Mouse (Mus musculus) frontal cortex, postnatal 36 days (tissue): ENCODE data around the gene Cdc14a.
"Not testable (repeated sequence)": the region's sequence is repeated elsewhere in the genome, so short reads cannot be mapped to it uniquely, and the experiment has no call there.

Experiments used
- DNase-seq, 2 experiments: peaks; one replicate each; pipeline ENCODE4 v3.0.0; 2022; ENCODE audit warnings: low spot score in 2 of 2

Cdc14a gene

DNA sequence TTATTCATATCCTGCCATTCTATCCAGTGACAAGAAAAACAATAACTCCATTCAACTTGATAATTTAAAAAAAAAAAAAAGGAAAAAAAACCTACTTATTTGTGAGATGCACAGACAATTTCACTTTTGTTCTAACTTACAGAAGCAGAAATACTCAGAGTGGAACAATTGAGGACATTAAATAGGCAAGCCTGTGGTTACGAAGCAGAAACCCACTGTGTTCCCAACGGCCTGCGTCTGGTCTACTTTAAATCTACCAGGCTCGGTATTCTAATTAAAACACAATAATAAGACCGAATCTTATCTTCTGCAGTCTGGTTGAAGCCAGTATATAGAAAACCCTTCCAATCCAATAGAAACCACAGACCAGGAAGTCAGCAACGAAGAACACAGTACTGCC is 50.6 kb downstream of the Cdc14a start:
- no peak for DNase-seq

- DNase-seq: no peak
Measured at GRCm38 (mm10) chr3:116368868-116369437, 54.9 kb downstream of the Cdc14a start.

DNA sequence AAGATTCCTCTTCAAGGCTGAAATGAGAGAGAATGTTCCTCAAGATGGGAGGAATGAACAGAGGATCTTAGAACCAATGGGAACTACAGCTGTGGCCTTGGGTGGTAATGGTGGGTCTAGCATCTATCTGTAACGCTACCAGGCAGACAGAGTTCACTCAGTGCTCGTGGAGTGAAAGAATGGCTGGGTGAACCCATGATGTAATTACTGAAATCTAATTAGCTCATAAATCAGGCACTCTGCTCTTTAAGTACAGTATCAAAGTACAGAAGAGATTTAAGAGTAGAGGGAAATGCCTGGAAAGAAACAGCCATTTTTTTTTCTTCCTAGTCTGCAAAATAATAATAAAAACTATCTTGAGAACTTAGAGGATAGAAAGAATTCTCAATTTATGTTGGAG is 57.7 kb downstream of the Cdc14a start:
- no peak for DNase-seq

GRCm38 (mm10) chr3:116361906-116362305 is 61.9 kb downstream of the Cdc14a start:
- no peak for DNase-seq

DNA sequence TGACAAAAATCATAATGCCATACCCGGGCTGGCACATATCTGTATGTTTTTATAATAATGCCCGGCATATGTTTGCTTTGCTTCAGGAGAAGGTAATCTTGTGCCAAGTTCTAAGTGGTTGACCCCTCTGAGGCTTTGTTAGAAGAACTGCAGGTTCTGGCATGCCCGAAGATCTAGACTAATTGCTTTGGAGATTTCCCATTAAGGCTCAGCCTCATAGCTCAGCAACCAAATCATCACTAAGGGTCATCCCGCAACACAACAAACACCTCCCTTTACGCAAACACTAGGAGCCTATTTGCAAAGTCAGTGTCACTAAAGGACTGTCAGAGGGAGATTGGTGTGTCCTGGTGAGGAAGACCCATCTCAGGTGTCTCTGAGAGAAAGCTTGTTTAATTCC is 62.7 kb downstream of the Cdc14a start:
- DNase-seq: no peak

DNA sequence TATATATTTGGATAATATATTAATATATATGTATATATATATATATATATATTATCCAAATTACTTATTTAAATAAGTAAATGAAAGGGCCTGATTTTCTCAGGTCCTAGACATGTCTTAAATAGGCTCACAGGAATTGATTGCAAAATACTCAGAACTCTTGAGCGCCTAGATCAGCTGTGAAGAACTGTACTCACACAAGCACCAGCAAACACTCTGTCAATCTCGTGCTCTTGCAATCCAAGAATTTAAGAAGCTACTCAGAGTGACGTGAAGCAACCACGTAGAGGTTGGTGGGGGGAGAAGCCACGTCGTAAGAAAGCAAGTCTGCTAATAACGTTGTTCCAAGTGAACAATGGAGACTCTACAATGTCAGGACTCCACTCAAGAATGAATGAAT is 66.0 kb downstream of the Cdc14a start:
- DNase-seq: no peak

- DNase-seq: no peak
Measured at GRCm38 (mm10) chr3:116357180-116357579, 66.7 kb downstream of the Cdc14a start.

- DNase-seq: peak; percentile 24 to 26
Measured at GRCm38 (mm10) chr3:116355026-116355788, 68.6 kb downstream of the Cdc14a start.

GRCm38 (mm10) chr3:116352486-116352885 is 71.3 kb downstream of the Cdc14a start:
- no peak for DNase-seq

- DNase-seq: no peak
Measured at GRCm38 (mm10) chr3:116350389-116350967, 73.4 kb downstream of the Cdc14a start.

- DNase-seq: not testable (repeated sequence)
Measured at GRCm38 (mm10) chr3:116347571-116347970, 76.3 kb downstream of the Cdc14a start.

DNA sequence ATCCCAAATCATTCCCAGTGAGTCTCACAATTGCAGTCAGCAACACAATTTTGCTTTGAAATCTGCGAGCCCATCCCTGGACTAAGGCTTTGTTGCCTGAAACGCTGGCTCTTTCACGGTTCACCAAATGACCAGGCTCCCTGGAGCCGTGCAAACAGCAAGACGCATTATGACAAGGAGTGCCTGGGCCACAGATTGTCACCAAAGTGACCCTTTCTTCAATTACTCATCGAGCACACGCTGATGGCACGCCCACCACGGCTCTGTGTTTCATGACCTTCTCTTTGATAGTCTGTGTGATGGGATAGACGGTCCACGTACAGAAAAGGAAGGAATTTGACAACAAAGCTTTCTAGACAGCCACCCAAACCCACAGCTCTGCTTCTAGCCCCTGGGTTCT is 78.6 kb downstream of the Cdc14a start:
- no peak for DNase-seq

- no peak for DNase-seq
Measured at GRCm38 (mm10) chr3:116342251-116342650, 81.6 kb downstream of the Cdc14a start.

DNA sequence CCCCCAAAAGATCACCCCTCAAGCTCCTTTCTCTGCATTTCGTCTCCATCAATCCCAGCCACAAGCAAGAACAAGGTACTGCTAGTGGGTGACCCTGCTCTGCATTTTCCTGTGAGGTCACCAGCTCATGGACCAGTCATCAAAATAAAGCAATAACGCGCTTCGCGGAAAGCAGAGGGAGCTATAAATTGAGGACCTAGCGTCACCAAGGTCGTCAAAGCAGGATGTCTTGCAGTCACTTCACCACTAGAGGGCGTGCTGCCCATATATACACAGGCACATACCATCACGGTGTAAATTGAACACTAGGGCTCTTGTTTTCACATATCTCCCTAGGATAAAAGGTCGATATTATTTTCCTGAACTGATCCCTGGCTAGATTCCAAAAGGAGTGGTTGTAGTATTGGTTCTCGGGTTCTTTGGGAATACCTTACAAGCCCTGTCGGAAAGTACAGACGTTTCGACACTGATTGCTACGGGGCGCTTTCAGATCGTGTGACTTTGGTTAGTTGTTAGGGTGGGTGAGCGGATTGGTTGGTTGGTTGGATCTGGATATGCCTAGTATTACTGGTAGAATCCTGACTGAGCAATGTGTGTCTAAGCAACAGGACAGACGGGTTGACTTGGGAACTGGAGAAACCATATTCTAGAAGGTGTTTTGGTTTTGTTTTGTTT is 82.7 kb downstream of the Cdc14a start:
- peak; percentile 57 to 81 for DNase-seq

- DNase-seq: no peak
Measured at GRCm38 (mm10) chr3:116340281-116340680, 83.6 kb downstream of the Cdc14a start.

DNA sequence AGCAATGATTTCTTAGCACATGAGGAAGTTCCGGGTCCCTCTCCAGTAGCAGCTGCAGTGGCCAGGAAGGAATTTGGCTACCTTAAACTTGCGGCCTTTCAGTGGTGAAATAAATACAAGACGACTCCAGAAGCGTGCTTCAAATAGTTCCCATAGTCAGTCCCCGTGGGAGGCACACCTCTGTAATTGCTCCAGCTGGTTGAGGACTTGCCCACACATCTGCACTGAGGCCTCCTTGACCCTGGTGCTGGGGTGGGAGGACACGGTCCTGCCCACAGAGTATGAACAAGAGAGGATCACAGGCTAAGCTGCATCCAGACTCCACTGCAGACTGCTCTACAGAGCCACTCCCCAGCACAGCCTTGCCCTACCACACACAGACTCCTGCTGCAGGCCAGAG is 85.2 kb downstream of the Cdc14a start:
- no peak for DNase-seq

DNA sequence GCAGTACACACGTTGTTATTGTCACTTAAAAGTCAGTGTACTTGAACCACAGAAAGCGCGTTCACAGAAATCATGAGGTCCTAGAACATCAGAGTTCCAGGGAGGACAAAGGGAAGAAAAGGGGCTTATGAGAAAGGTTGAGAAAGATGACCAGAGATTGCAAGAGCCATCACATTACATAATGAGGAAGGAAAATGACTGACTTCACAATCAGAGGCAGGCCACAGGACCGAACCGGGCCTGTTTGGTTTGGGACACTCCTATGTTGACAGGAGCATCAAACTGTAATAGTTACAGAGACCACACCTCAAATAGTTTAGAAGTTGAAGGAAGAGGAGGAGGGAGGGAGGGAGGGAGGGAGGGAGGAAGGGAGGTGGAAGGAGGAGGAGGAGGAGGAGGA is 86.0 kb downstream of the Cdc14a start:
- DNase-seq: no peak

- DNase-seq: no peak
Measured at GRCm38 (mm10) chr3:116335036-116335435, 88.8 kb downstream of the Cdc14a start.

DNA sequence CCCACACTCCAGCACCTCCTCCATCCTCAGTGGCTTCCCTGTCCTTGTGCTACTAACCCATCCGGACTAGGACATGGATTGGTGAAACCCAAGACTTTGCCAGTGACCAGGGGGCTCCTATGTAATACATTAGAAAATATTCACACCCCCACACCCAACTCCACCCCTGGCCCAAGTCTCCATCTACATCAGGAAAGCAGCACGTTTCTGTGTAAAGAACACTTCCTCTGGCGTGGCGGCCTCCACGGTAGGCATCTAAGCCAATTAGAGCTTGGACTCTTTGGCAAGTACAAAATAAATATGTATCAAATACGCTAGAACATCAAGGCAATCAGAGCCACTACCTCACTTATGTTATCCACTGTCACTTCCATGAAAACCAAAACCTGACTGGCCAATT is 90.1 kb downstream of the Cdc14a start:
- DNase-seq: no peak

- no peak for DNase-seq
Measured at GRCm38 (mm10) chr3:116333229-116333628, 90.6 kb downstream of the Cdc14a start.

- DNase-seq: peak; percentile 47 to 65
Measured at GRCm38 (mm10) chr3:116331811-116332464, 91.9 kb downstream of the Cdc14a start.

DNA sequence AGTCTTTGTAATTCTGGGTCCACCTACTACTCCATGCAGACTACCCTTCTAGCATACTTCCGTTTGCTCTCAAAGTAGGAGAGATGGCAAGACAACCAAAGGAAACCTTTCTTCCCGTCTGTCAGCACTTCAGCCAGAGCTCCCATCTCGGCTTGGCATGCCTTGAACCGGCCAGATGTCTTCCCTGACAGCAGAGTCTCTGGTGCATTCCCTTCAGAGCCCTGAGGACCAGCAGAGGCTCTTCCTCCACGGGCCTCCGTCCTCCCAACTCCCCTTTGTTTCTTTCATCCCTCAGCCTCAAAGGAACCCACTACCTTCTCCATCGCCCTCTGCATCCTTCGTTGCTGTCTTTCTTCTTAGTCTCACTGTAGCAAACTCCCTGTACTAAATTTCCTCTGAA is 93.9 kb downstream of the Cdc14a start:
- no peak for DNase-seq
